In the genomic region with DNA sequence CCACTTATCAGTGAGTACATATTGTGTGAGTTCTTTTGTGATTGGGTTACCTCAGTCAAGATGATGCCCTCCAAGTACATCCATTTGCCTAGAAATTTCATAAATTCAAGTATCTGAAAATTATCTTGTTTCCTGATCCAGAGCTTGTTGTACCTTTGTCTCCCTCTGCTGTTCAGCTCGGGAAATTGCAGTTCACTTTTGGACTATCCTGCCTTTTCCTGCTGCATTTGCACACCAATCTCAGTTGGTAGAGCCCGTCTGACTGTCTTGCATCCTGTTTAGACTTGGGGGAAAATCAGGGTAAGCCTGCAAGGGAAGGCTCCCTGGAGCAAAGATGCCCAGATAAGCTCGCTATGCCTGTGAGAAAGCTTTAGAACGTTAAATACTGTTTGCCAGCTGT, we compare ENCODE assay signal across 10 mouse cellular contexts. TPM values are rescaled to one million over a fixed set of nuclear protein-coding genes. Genes with fewer than 3 reads are reported as not detected.
A peak's percentile ranks its signal among the peaks of the same experiment; 100 is the strongest.
DNase-seq lines count a peak whose midpoint lies in the region; ATAC-seq and TF ChIP-seq lines count a peak whose summit lies in the region.
"Not testable (repeated sequence)": the region's sequence is repeated elsewhere in the genome, so short reads cannot be mapped to it uniquely, and the experiment has no call there.
"Had no signal": no experiment of that assay in that cellular context is flagged by ENCODE, and none has a peak within 500 bp of the region (broad histone marks: within the 10 kb centered on the region; RNA-seq: fewer than 3 reads in every experiment).

No protein-coding gene starts in this region.

- not testable (repeated sequence) for H3K27ac ChIP-seq in hindbrain, embryonic 11.5 days (ENCODE audit: low read depth, low read length); lung, postnatal 0 days (ENCODE audit: low read length)

- H3K9me3 ChIP-seq in hindbrain, embryonic 11.5 days (ENCODE audit: control insufficient read depth, low read length); lung, postnatal 0 days (ENCODE audit: low read length): not testable (repeated sequence)

- WGBS in hindbrain, embryonic 11.5 days: 19% methylated on average over 4 of the region's 4 CpGs
- 7% methylated on average over 4 of the region's 4 CpGs for WGBS in lung, postnatal 0 days

- H3K27me3 ChIP-seq in hindbrain, embryonic 11.5 days (ENCODE audit: control insufficient read depth, insufficient read depth, low read length); lung, postnatal 0 days (replicated peaks; ENCODE audit: insufficient read depth, low read length): not testable (repeated sequence)

- H3K36me3 ChIP-seq in hindbrain, embryonic 11.5 days (ENCODE audit: control insufficient read depth, insufficient read depth, low read length); lung, postnatal 0 days (ENCODE audit: insufficient read depth, low read length): not testable (repeated sequence)

- TF ChIP-seq EP300 in lung, postnatal 0 days (IDR thresholded peaks at IDR 0.05): not testable (repeated sequence)

- peak; percentile 68 for TF ChIP-seq CTCF in lung, postnatal 0 days (IDR thresholded peaks at IDR 0.05)

- H3K4me3 ChIP-seq in hindbrain, embryonic 11.5 days (ENCODE audit: low read depth, low read length); lung, postnatal 0 days (ENCODE audit: low read depth, low read length): not testable (repeated sequence)

- DNase-seq in R1 (ENCODE audit: low read depth, low spot score): peak; percentile 83
- peak; percentile 68 for DNase-seq in cerebellum, adult 9-10 months
- peak; percentile 36 to 78 for DNase-seq in frontal cortex, adult 2 months (ENCODE audit: extremely low spot score in 1 of 2, low spot score in 1 of 2)
- peak; percentile 62 for DNase-seq in hindbrain, embryonic 11.5 days (ENCODE audit: low spot score)
- DNase-seq in layer of hippocampus, adult 9-11 months: peak; percentile 44
- peak; percentile 56 for DNase-seq in lung, postnatal 0 days (ENCODE audit: low spot score)
- DNase-seq in retina, postnatal 7 days (ENCODE audit: low read depth, low spot score): peak; percentile 21
- DNase-seq in urinary bladder, postnatal 25 days (ENCODE audit: low spot score): peak; percentile 4

- not testable (repeated sequence) for H3K9ac ChIP-seq in hindbrain, embryonic 11.5 days (ENCODE audit: low read depth, low read length); lung, postnatal 0 days (replicated peaks; ENCODE audit: low read depth)

- ATAC-seq in hindbrain, embryonic 11.5 days (ENCODE audit: low FRiP score); lung, postnatal 0 days: not testable (repeated sequence)

- H3K4me2 ChIP-seq in hindbrain, embryonic 11.5 days (replicated peaks; ENCODE audit: low read depth, low read length); lung, postnatal 0 days (replicated peaks; ENCODE audit: low read depth, low read length): not testable (repeated sequence)

- H3K4me1 ChIP-seq in hindbrain, embryonic 11.5 days (replicated peaks; ENCODE audit: control insufficient read depth, insufficient read depth, low read length); lung, postnatal 0 days (ENCODE audit: insufficient read depth, low read depth, low read length): not testable (repeated sequence)

RNA-seq across cellular contexts. Expression of a gene that starts 45.8 kb away (rescaled TPM):
- polyA plus RNA-seq in frontal cortex, adult 2 months (2012; rRNA removed): not detected in 2 replicates
- polyA plus RNA-seq in hindbrain, embryonic 11.5 days (2014; fragmentation: Nextera tagmentation; extraction: Ambion mirVana): not detected in 2 replicates
- not detected in 2 replicates for polyA plus RNA-seq in lung, postnatal 0 days (2015; fragmentation: Nextera tagmentation; extraction: Ambion mirVana)
- polyA plus RNA-seq: forebrain, embryonic 12.5 days; liver, embryonic 11.5 days had no signal

Comparison
In these comparisons a context has a peak if more than half of its experiments do, and no peak if none do; other contexts are left out.
1. DNase-seq: peak in every context shown above with its lines; median percentile 83 in R1; 68 in cerebellum, adult 9-10 months; 62 in hindbrain, embryonic 11.5 days; 57 in frontal cortex, adult 2 months; 56 in lung, postnatal 0 days; 44 in layer of hippocampus, adult 9-11 months; 21 in retina, postnatal 7 days; 4 in urinary bladder, postnatal 25 days.